Mouse (Mus musculus) embryonic facial prominence, embryonic 15.5 days (tissue): ENCODE results near the gene Gm20741. TPM values are rescaled to one million over a fixed set of nuclear protein-coding genes. Genes with fewer than 3 reads are reported as not detected.

ENCODE experiments used
- ATAC-seq: fragments of 200-750 bp; cut with Nextera tagmentation; 2 replicates; pipeline ENCODE4 v1.8.0; 2017; ENCODE audit warnings: low read depth, moderate TSS enrichment; ENCODE audit not compliant: insufficient number of reproducible peaks, low FRiP score, low TSS enrichment
- H3K27ac ChIP-seq: fragments of 300-500 bp; sonication (generic); replicated peaks from 2 replicates; pipeline ENCODE4 v1.5.1; 2015; ENCODE audit warnings: mild to moderate bottlenecking, inconsistent platforms
- H3K27me3 ChIP-seq: fragments of 300-500 bp; sonication (generic); 2 replicates; pipeline ENCODE4 v1.6.1; 2015; ENCODE audit warnings: inconsistent platforms
- H3K36me3 ChIP-seq: fragments of 300-500 bp; sonication (generic); 2 replicates; pipeline ENCODE4 v1.6.1; 2015; ENCODE audit warnings: mild to moderate bottlenecking, inconsistent platforms
- H3K4me1 ChIP-seq: fragments of 300-500 bp; sonication (generic); 2 replicates; pipeline ENCODE4 v1.6.1; 2015; ENCODE audit warnings: inconsistent platforms
- H3K4me2 ChIP-seq: fragments of 300-500 bp; sonication (generic); replicated peaks from 2 replicates; pipeline ENCODE4 v1.6.1; 2015; ENCODE audit warnings: mild to moderate bottlenecking, inconsistent platforms
- H3K4me3 ChIP-seq: fragments of 300-500 bp; sonication (generic); replicated peaks from 2 replicates; pipeline ENCODE4 v1.5.1; 2015; ENCODE audit warnings: mild to moderate bottlenecking, inconsistent platforms
- H3K9ac ChIP-seq: fragments of 300-500 bp; sonication (generic); 2 replicates; pipeline ENCODE4 v1.6.1; 2015; ENCODE audit warnings: inconsistent platforms
- H3K9me3 ChIP-seq: fragments of 300-500 bp; sonication (generic); replicated peaks from 2 replicates; pipeline ENCODE4 v1.6.1; 2016; ENCODE audit warnings: inconsistent platforms
- WGBS: fragments of 180-500 bp; shearing (Covaris S2); methylation state at CpG from one replicate; pipeline ENCODE4 v1.1.7; 2015; 5-methylcytosine and 5-hydroxymethylcytosine counted together
- polyA plus RNA-seq: library from polyadenylated mRNA; unstranded; fragments of >200 nt; fragmentation: Nextera tagmentation; extraction: Ambion mirVana; gene quantifications from 2 replicates; pipeline ENCODE4 v1.2.1, GENCODE M21; 2015

Gm20741 gene
- polyA plus RNA-seq: 37.2 and 90.3 TPM in 2 replicates

DNA sequence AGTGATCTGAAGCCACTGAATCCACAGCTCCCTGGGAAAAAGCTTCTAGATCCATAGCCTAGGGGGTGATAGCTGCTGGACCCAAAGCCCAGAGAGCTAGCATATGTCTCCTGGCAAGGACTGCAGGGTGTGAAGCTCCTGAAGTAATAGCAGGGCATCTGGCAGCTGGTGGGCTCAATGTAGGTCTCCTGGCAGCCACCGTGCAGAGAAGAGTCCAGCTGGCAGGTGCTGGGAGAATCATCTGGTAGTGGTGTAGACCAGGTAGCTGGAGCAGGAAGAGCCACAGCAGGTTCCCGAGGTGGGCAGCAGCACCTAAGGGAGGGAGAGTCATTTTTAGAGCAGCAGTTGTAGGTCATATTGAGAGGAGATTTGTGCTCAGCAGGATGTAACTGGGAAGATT, at the start of gene Gm20741:
Gene Gm20741 (minus strand): TSS at position 394 of the 400 bp plus-strand sequence.
- WGBS: 82% methylated on average over 2 of the region's 2 CpGs
- no peak for ATAC-seq

GRCm38 (mm10) chr16:88851450-88851849, 39.4 kb upstream of the Gm20741 start:
- no peaks in the 10 kb centered on the region for H3K4me1 ChIP-seq
- H3K4me2 ChIP-seq: no peak overlapping the region
- no peak overlapping the region for H3K27ac ChIP-seq
- no peaks in the 10 kb centered on the region for H3K36me3 ChIP-seq
- no peak overlapping the region for H3K4me3 ChIP-seq
- no peak for ATAC-seq
- WGBS: 12% methylated on average over 5 of the region's 5 CpGs
- H3K27me3 ChIP-seq: no peaks in the 10 kb centered on the region
- H3K9ac ChIP-seq: no peak overlapping the region
- H3K9me3 ChIP-seq: no peaks in the 10 kb centered on the region

More for the DNA sequence above, at the start of gene Gm20741:
- H3K4me1 ChIP-seq: no peaks in the 10 kb centered on the region
- H3K27ac ChIP-seq: no peak within 1 kb of the TSS
- no peaks in the 10 kb centered on the region for H3K9me3 ChIP-seq
- no peak within 1 kb of the TSS for H3K4me3 ChIP-seq
- no peaks in the 10 kb centered on the region for H3K27me3 ChIP-seq
- H3K36me3 ChIP-seq: no peaks in the 10 kb centered on the region
- H3K9ac ChIP-seq: no peak within 1 kb of the TSS
- no peak within 1 kb of the TSS for H3K4me2 ChIP-seq

DNA sequence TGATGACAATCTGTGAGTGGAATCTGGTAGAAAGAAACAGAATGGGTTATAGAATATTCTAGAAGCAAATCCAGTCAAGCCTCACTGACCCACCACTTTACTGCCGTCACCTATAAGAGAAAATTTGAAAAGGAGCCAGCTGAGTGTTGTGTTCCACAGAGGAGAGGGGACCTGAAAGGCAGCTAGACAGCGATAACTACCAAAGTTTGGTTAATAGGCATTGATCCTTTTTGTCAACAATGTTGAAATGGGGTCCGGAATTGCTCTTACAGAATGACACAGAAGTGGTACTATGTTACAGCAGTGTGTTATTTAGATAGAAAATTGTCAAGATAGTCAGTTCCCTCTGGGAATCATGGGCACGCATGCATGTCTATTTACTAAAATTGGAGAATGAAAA, 36.5 kb upstream of the Gm20741 start:
- Histone ChIP-seq H3K4me2 (no peak overlapping the region), H3K36me3 (no peaks in the 10 kb centered on the region), H3K27me3 (no peaks in the 10 kb centered on the region), H3K27ac (no peak overlapping the region), H3K4me1 (no peaks in the 10 kb centered on the region), H3K4me3 (no peak overlapping the region), H3K9me3 (no peaks in the 10 kb centered on the region), H3K9ac (no peak overlapping the region)
- WGBS: 83% methylated on average over 4 of the region's 4 CpGs
- no peak for ATAC-seq

DNA sequence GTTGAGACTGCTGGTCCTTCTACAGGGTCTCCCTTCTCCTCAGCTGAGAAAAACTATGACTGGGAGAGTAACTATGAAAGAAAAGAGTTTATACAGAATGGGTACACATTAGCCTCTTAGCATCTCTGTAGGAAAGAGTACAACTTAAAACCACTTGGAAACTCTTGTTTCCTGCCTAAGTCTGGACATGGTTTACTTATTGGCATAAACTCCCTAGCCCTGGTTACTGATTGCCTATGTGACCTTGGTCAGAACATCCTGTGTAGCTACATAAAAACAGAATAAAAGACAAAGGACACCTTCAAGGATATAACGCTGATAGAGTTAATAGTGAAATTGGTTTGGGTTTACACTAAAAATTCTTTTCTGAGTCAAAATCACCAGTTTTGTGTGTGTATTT, 35.3 kb upstream of the Gm20741 start:
- Histone ChIP-seq H3K27me3 (no peaks in the 10 kb centered on the region), H3K9me3 (no peaks in the 10 kb centered on the region), H3K27ac (no peak overlapping the region), H3K9ac (no peak overlapping the region), H3K4me1 (no peaks in the 10 kb centered on the region), H3K4me3 (no peak overlapping the region), H3K4me2 (no peak overlapping the region), H3K36me3 (no peaks in the 10 kb centered on the region)
- no peak for ATAC-seq
- 96% methylated on average over 1 of the region's 1 CpGs for WGBS

GRCm38 (mm10) chr16:88826978-88827377, 15.0 kb upstream of the Gm20741 start:
- no peaks in the 10 kb centered on the region for H3K4me1 ChIP-seq
- no peak overlapping the region for H3K4me3 ChIP-seq
- H3K27me3 ChIP-seq: no peaks in the 10 kb centered on the region
- no peak overlapping the region for H3K4me2 ChIP-seq
- no peaks in the 10 kb centered on the region for H3K36me3 ChIP-seq
- no peaks in the 10 kb centered on the region for H3K9me3 ChIP-seq
- no peak overlapping the region for H3K27ac ChIP-seq
- H3K9ac ChIP-seq: no peak overlapping the region
- WGBS: 29% methylated on average over 3 of the region's 3 CpGs
- no peak for ATAC-seq

- Histone ChIP-seq H3K36me3 (no peaks in the 10 kb centered on the region), H3K27ac (no peak within 1 kb of the TSS), H3K4me2 (no peak within 1 kb of the TSS), H3K4me3 (no peak within 1 kb of the TSS), H3K9me3 (no peaks in the 10 kb centered on the region), H3K4me1 (no peaks in the 10 kb centered on the region), H3K27me3 (no peaks in the 10 kb centered on the region), H3K9ac (no peak within 1 kb of the TSS)
- no peak for ATAC-seq
- 30% methylated on average over 9 of the region's 9 CpGs for WGBS
Observed at GRCm38 (mm10) chr16:88826095-88826652, 14.2 kb upstream of the Gm20741 start, which contains the start of gene Krtap14. Gene Krtap14, minus strand, starts transcription at chr16:88826145.

DNA sequence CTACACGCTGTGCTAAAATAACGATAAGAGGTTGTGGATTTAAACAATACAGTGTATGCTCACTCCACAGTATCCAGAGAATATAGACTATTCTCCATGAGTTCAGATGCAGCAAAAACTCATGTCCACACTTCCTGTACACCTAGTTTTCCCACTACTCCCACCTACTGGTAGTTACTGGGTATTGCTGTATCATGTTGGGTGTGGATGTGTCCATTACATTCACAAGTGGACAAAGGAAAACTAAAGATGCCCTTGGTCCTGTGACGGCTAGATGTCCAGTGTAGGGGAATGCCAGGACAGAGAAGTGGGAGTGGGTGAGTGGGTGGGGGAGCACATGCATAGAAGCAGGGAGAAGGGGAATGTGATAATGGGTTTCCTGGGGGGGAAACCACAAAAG, 11.7 kb upstream of the Gm20741 start:
- H3K36me3 ChIP-seq: no peaks in the 10 kb centered on the region
- no peaks in the 10 kb centered on the region for H3K4me1 ChIP-seq
- H3K9ac ChIP-seq: no peak overlapping the region
- no peak for ATAC-seq
- H3K27me3 ChIP-seq: no peaks in the 10 kb centered on the region
- H3K4me3 ChIP-seq: no peak overlapping the region
- WGBS: 74% methylated on average over 3 of the region's 3 CpGs
- H3K4me2 ChIP-seq: no peak overlapping the region
- no peaks in the 10 kb centered on the region for H3K9me3 ChIP-seq
- H3K27ac ChIP-seq: no peak overlapping the region

DNA sequence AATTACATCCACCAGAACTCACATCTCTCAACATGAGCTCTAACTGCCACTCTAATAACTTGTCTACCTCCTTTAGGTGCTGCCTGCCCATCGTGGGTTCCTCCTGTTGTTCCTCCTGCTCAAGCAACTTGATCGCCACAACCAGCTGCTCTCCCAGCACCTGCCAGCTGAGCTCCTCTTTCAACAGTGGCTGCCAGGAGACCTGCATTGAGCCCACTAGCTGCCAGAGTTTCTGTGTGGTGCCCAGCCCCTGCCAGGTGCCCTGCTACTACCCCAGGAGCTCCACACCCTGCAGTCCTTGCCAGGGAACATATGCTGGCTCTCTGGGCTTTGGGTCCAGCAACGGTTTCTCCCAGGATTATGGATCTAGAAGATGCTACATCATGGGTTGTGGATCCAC, 8.0 kb upstream of the Gm20741 start, which contains the start of gene Krtap15:
Gene Krtap15 (plus strand): TSS at position 150 of the 400 bp plus-strand sequence.
- Histone ChIP-seq H3K36me3 (no peaks in the 10 kb centered on the region), H3K27me3 (no peaks in the 10 kb centered on the region), H3K9ac (no peak within 1 kb of the TSS), H3K9me3 (no peaks in the 10 kb centered on the region), H3K27ac (no peak within 1 kb of the TSS), H3K4me2 (no peak within 1 kb of the TSS), H3K4me3 (no peak within 1 kb of the TSS), H3K4me1 (no peaks in the 10 kb centered on the region)
- no peak for ATAC-seq
- 70% methylated on average over 3 of the region's 3 CpGs for WGBS

GRCm38 (mm10) chr16:88786786-88787185, 25.2 kb downstream of the Gm20741 start:
- no peaks in the 10 kb centered on the region for H3K27me3 ChIP-seq
- no peak overlapping the region for H3K4me3 ChIP-seq
- H3K36me3 ChIP-seq: no peaks in the 10 kb centered on the region
- H3K4me1 ChIP-seq: no peaks in the 10 kb centered on the region
- H3K9me3 ChIP-seq: no peaks in the 10 kb centered on the region
- 77% methylated on average over 2 of the region's 2 CpGs for WGBS
- ATAC-seq: no peak
- H3K9ac ChIP-seq: no peak overlapping the region
- H3K27ac ChIP-seq: no peak overlapping the region
- no peak overlapping the region for H3K4me2 ChIP-seq

DNA sequence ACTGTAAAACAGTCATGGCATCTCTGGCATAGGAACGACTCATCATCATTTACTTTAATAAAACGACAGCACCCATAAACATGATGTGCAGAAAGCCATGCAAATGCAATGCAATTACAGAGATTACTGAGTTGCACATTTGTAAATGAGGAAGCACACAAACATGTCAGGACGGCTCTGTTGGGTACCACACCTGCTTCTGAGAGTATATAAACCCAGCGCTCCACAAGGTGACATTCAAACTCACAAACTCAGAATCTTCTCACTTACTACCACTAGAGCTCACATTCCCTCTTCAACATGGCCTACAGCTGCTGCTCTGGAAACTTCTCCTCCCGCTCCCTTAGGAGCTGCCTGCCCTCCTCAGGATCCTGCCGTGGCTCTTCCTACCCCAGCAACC, 34.4 kb downstream of the Gm20741 start, which contains the start of gene Gm5965:
Gene Gm5965 (plus strand): TSS at position 301 of the 400 bp plus-strand sequence.
- WGBS: 84% methylated on average over 6 of the region's 6 CpGs
- H3K36me3 ChIP-seq: no peaks in the 10 kb centered on the region
- no peaks in the 10 kb centered on the region for H3K27me3 ChIP-seq
- H3K27ac ChIP-seq: no peak within 1 kb of the TSS
- H3K4me2 ChIP-seq: no peak within 1 kb of the TSS
- H3K9me3 ChIP-seq: no peaks in the 10 kb centered on the region
- H3K9ac ChIP-seq: no peak within 1 kb of the TSS
- no peaks in the 10 kb centered on the region for H3K4me1 ChIP-seq
- ATAC-seq: no peak
- no peak within 1 kb of the TSS for H3K4me3 ChIP-seq

DNA sequence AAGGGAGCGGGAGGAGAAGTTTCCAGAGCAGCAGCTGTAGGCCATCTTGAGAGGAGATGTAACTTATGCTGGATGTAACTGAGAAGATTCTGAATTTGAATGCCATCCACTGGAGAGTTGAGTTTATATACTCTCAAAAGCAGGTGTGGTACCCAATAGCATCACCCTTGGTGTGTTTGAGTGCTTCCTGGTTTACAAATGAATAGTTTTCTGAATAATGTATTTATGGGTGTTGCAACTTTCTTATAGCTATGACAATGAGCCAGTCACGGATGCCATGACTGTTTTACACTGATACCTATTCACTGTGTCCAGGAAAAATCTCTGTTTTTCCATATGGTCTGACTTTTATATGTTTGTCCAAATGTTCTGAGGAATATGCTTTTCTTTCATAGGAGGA, 37.9 kb downstream of the Gm20741 start, which contains the start of gene 2310057N15Rik:
Gene 2310057N15Rik (minus strand): TSS at position 101 of the 400 bp plus-strand sequence.
- ATAC-seq: no peak
- no peaks in the 10 kb centered on the region for H3K36me3 ChIP-seq
- no peaks in the 10 kb centered on the region for H3K4me1 ChIP-seq
- H3K27me3 ChIP-seq: no peaks in the 10 kb centered on the region
- H3K27ac ChIP-seq: no peak within 1 kb of the TSS
- no peak within 1 kb of the TSS for H3K9ac ChIP-seq
- H3K9me3 ChIP-seq: no peaks in the 10 kb centered on the region
- H3K4me3 ChIP-seq: no peak within 1 kb of the TSS
- 75% methylated on average over 2 of the region's 2 CpGs for WGBS
- no peak within 1 kb of the TSS for H3K4me2 ChIP-seq
